Mouse (Mus musculus) embryonic fibroblast, embryonic 13.5 days (primary cell): ENCODE data around the gene Isy1.

Experiments
- CTCF ChIP-seq: IDR thresholded peaks from 2 replicates; pipeline ENCODE4 v1.5.1; 2011; ENCODE audit warnings: mild to moderate bottlenecking, control low read depth, low read length, moderate library complexity, borderline replicate concordance; ENCODE audit not compliant: insufficient read depth
- POLR2A ChIP-seq: IDR thresholded peaks from 2 replicates; pipeline ENCODE4 v1.6.1; 2011; ENCODE audit warnings: low read depth, mild to moderate bottlenecking, control low read depth, low read length, moderate library complexity

DNA sequence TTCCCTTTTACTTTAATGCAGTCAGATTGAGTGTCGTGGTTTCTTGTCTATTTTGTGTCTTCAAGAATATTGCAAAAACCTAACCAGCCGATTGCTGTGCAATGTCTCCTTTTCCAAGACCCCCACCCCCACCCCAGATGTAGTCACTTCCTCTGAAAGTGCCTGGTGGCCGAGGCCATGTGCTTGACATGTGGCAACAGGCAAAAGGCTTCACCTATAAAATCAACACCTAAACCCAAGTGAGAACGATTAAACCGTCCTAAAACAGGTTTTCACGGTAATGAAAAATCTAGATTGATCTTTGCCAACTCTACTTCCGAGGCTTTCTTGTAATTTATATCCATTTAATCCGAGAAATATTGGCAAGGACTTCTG, 11.2 kb upstream of the Isy1 start:
- TF ChIP-seq POLR2A (0 out of 2 replicates have a peak, but pooled peaks have one; percentile 9), CTCF (no peak)
